Mouse (Mus musculus): Measurements from ENCODE around the gene Thumpd3.

Gene Thumpd3

GRCm38 (mm10) chr6:113079492-113079891 is 33.5 kb downstream of the Thumpd3 start:
- peak; percentile 18 for DNase-seq (ENCODE audit: low spot score)

GRCm38 (mm10) chr6:113082229-113082628 is 36.2 kb downstream of the Thumpd3 start:
- no peak for DNase-seq (ENCODE audit: low spot score)

DNA sequence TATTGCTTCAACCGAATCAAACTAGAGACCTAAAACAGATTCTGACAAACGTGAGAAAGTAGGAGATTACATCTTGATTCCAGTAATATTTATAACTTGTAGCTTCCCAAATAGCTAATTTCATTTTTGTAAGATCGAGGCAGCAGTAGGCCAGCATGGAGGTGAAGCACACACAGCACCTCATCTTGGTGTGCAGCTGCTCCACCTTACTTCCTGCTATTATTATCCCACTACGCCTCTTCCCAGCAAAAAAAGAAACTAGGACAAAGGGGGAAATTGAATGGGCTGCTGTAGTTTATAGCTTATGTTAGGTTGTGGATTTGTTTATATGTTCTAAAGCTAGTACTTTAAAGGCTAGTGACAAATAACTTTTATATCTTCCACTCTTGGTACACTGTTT is 38.6 kb downstream of the Thumpd3 start:
- DNase-seq (ENCODE audit: low spot score): no peak

DNA sequence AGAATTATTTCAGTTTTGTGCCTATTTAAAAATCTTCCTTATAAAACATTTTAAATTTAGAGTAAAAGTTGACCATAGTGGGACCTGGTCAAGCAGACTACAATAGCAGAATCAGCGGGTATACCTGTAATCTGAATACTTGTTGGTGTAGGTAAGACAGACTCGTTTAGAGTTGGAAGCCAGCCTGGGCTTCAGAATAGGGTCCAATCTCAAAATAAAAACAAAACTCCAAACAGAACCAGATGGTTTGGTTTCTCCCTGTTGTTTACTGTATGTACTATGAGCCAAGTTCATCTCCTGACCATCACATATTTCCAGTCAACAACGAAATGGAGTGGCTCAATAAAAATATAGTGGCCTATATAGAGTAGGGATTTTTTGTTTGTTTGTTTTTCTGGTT is 47.2 kb downstream of the Thumpd3 start:
- DNase-seq (ENCODE audit: low spot score): no peak

DNA sequence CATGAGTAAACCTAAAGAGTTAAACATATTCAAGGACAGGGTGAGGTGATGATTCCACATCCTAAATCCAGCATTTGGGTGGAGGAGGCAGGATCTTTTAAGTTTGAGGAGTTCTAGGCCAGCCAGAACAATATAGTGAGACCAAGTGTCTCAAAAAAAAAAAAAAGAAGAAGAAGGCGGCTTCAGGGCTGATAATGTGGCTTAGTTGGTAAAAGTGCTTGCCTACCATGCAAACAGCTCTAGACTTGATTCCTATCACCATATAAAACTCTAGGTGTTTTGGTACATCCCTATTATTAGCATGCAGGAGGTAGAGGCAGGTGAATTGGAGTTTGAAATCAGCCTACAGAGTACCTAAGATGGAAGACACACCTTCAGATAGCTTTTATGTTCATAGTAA is 49.5 kb downstream of the Thumpd3 start:
- DNase-seq (ENCODE audit: low spot score): no peak

GRCm38 (mm10) chr6:113097662-113098061 is 51.6 kb downstream of the Thumpd3 start:
- no peak for DNase-seq (ENCODE audit: low spot score)

- DNase-seq (ENCODE audit: low spot score): peak; percentile 72
Measured at GRCm38 (mm10) chr6:113099640-113100289, 53.7 kb downstream of the Thumpd3 start.

- DNase-seq (ENCODE audit: low spot score): no peak
Measured at GRCm38 (mm10) chr6:113102541-113102940, 56.5 kb downstream of the Thumpd3 start.

- peak; percentile 57 for DNase-seq (ENCODE audit: low spot score)
Measured at GRCm38 (mm10) chr6:113103765-113104164, 57.7 kb downstream of the Thumpd3 start.

DNA sequence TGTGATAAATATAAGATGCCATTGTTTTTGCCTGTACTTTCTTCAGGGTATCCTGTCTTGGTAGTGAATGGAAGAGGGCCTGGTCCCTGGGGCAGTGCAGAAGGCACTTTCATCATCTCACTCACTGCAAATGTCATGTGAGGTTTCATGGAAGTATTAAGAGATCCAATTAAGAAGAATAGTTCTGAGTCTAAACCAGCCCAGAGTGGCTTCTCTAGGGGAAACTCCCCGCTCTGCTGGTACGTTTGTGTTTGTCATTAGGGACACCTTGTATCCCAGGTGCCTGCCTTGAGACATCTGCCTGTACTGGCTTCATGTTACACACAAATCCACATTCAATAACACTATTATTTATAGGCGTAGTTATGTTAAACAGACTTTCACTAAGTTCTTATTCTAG is 63.4 kb downstream of the Thumpd3 start:
- no peak for DNase-seq (ENCODE audit: low spot score)

DNA sequence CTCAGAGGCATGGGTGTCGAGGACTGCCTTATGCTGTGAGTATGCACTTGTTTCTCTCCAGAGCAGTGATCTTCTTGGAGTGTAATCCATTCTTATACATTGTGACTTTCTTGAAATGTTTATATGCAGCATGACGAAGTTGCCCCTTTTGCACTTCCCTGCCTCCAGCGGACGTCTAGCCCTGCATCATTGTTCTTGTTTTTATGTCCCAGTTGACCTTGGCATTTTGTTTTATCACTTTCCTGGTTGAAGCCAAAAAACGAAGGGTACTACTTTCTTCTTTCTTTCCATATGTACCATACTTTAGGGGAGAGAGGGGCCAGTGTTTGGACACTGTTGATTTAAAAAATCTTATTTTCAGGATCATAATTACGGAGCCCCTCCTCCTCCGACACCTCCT is 63.9 kb downstream of the Thumpd3 start:
- DNase-seq (ENCODE audit: low spot score): no peak

All from ovary, postnatal 36 days (tissue).